Mouse (Mus musculus): ENCODE data around the gene Zmym4.

GRCm38 (mm10) chr4:126852971-126853370 lies 115.0 kb downstream of the Zmym4 start:
- TF ChIP-seq POLR2A (IDR thresholded peaks at IDR 0.05; ENCODE audit: insufficient read depth, low read depth, low read length) = no peak
- no peak for TF ChIP-seq CTCF (IDR thresholded peaks at IDR 0.05; ENCODE audit: insufficient read depth, low read depth, low read length)
